Mouse (Mus musculus): ENCODE measurements around the gene Bcl6.

Gene Bcl6

DNA sequence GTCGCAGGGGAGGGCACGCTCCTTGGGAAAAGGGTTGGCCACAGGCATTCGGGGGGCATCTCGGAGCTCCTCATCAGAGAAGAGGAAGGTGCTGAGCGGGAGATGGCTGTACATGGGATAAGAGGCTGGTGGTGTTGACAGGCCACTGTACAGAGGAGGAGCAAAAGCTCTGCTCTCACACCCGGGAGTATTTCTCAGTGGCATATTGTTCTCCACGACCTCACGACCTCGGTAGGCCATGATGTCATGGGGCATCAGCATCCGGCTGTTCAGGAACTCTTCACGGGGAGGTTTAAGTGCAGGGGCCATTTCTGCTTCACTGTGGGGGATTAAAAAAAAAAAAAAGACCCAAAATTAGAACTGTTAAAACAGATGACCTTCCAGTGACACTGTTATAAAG lies 15.8 kb downstream of the Bcl6 start:
- DNase-seq (ENCODE audit: low spot score) = no peak

DNA sequence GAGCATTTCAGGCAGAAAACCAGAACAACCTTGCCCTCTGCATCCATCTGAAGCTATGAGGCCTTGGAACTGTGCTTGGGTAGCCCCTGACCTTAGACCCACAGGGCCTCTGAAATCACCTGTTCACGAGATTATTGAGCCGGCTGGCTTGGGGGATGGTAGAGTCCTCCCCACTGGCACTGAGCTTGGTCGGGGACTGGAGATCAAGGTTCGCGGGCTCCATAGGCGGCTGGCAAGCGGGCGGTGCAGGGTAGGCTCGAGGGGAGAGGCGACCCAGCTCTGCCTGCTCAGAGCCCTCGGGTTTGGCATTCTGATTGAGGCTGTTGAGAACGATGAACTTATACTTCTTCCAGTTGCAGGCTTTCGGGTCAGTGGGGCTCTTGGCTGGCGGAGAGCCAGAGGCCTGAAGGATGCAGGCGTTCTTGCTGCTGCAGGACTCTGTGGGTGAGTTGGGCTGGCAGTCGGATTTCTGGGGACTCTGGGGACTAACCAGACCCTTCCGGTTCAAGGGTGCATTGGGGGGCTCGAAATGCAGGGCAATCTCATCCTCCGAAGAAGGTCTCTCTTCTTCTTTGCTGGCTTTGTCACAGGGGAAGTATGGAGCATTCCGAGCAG lies 16.4 kb downstream of the Bcl6 start:
- no peak for DNase-seq (ENCODE audit: low spot score)

DNA sequence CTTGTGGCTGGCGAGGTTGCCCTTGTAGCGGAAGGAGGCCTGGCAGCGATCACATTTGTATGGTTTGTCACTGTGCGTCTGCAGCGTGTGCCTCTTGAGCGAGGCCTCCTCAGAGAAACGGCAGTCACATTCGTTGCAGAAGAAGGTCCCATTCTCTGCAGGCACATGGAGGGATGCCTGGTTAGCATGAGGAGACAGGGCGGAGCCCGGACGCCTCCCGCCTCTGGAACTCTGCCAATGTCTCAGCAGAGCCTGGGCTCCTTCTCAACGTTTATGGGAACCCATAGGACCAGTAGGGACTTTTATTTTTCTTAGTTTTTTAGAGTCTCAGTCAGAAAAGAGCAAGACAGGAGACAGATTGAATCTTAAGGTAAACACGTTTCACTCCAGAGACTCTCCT lies 18.7 kb downstream of the Bcl6 start:
- DNase-seq (ENCODE audit: low spot score) = no peak

DNA sequence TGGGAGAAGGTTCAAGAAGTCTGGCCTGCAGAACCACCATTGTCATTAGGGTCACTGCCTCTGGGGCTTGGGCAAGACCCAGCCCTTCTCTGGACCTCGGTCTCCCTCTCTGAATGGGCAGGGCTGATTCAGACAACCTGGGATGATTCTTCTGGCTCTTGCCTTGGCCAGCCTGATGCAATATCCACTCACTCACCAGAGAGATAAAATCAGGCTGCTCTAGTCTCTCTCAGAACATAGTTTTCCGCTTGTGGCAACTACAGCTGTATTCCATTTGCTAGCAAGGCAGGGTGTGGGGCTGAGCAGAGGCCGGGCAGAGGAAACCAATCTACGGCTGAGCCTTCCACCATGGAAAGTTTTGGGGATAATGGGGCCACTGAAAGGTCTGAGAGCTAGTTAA lies 19.8 kb downstream of the Bcl6 start:
- DNase-seq (ENCODE audit: low spot score) = no peak

DNA sequence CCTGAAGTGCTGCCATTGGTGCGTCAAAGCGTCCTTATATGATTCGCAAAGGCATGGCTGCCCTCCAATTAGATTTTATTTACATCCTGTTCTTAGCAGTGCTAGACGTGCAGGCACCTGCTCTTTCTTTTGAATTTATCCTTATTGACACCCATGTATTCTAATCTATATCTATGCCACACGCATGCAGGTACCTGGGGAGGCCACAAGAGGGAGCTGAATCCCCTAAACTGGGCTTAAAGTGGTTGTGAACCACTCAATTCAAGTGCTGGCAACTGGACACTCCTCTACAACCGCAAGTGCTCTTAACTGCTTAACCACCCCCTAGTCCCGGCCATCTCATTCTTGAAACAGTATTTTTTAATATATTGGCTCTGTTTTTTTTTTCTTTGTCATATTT lies 21.4 kb downstream of the Bcl6 start:
- DNase-seq (ENCODE audit: low spot score) = no peak

DNA sequence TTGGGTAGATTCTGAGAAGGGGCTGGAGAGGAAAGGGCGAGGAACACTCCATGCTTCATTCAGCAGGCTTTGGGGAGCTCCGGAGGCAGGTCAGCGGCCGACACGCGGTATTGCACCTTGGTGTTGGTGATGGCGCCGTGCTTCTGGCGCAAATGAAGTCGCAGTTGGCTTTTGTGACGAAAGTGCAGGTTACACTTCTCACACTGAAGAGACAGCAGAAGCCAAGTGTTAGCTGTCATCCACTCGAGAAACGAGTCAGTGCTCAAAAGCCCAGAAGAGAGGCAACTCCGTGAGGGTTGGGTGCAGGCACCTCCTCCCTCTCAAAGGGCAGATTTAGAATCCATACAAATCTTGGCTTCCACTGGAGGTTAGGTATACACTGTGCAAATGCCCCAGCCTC lies 22.6 kb downstream of the Bcl6 start:
- no peak for DNase-seq (ENCODE audit: low spot score)

DNA sequence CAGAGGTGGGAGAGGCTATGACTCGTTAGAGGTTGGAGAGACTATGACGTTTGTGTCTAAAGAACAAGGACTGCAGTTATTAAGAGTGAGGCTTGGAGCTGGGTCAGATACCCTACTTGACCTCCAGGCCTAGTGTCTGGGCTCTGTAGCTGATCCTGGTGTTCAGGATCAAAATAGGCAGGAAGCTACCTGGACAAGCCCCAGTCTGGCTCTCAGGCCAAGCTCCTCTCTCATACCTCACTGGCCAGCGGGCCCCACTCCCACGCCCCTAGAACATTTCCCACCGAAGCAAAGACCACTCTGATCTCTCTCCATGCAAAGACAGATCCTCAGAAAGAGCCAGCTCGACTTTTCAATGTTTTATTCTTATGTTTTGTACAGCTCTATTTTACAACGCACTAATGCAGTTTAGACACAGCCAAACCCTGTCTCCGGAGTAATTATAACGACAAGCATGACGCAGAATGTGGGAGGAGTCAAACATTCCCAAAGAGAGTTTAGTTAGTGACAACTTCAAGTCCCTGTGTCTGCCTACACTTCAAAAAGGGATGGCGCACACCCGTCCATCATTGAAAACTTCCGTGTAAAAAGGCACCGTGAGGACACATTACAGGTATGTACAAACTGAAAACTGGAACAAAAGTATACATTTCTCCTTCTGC lies 23.8 kb downstream of the Bcl6 start:
- DNase-seq (ENCODE audit: low spot score) = no peak

DNA sequence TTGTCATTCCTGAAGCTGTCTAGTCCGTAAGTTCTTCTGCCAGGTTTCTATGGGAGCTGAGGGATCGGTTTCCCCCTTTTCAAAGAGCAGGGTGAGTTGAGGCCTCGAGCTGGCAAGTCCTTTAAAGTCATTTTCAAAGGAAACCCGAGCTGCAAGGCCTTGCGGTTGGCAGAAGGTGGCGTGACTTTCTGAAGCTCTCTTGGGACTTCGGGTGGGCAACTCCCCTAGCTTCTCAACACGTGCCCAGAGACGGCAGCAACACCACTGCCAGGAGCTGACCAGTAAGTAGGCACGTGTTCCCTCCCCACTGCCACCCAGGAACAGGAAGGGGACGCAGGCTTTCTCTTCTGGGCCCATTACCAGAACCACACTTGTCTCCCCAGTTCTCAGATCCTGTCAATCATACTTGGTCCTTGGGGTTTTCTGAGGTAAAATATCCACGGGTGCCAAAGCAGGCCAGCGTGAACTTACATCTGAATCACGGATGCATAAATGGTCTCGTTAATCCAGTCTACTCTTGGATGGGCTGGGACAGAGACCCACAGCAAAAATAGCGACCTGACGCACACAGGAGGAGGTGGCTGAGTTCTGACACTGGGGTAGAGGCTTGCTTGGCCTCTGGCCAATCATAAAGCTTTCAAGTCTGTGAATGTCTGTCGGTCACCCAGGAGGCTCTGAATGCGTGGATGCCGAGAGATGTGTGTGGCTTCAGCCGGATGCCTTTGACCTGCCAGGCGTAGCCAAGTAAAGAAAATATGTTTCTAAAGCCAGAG lies 24.6 kb downstream of the Bcl6 start:
- no peak for DNase-seq (ENCODE audit: low spot score)

DNA sequence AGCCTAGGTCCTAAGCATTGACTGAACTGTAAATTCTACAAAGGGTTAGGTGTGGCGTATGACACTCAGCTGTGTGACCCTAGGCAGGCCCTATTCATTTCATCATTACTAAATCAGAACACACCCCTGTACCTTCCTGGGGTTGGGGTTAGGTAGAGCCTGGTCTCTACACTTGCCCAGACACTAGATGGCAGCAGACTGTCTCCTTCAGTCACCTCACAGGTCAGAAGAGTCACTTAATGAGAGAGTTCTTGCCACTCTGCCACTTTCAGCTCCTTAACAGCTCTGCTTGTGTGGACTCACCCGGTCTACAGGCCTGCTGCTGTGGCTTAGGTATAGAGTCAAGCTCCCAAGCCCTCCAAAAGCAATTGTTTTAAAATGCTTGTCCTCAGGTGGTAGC lies 26.3 kb downstream of the Bcl6 start:
- DNase-seq (ENCODE audit: low spot score) = no peak

DNA sequence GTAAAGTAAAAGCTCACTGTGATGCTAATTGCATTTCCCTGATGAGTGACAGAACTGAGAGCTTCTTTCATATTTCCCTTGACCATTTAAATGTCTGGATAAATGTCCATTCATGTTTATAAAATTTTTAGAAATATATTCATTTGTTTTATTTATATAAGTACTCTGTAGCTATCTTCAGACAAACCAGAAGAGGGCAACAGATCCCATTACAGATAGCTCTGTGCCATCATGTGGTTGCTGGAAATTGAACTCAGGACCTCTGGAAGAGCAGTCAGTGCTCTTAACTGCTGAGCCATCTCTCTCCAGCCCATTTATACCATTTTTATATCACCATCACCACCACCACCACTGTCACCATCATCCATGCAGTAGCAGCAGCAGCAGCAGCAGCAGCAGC lies 29.7 kb downstream of the Bcl6 start:
- no peak for DNase-seq (ENCODE audit: low spot score)

DNA sequence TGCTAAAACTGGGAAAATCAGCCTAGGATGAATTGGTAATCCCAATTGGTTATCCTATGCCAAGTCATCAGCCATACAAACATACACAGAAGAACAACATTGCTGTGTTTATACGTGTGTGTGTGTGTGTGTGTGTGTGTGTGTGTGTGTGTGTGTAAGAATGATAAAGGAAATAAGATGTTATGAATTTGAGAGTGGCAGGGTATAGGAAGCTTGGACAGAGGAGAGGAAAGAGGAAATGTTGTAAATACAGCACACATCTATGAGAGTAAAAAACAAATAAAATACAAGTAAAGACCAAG lies 34.7 kb downstream of the Bcl6 start:
- no peak for DNase-seq (ENCODE audit: low spot score)

DNA sequence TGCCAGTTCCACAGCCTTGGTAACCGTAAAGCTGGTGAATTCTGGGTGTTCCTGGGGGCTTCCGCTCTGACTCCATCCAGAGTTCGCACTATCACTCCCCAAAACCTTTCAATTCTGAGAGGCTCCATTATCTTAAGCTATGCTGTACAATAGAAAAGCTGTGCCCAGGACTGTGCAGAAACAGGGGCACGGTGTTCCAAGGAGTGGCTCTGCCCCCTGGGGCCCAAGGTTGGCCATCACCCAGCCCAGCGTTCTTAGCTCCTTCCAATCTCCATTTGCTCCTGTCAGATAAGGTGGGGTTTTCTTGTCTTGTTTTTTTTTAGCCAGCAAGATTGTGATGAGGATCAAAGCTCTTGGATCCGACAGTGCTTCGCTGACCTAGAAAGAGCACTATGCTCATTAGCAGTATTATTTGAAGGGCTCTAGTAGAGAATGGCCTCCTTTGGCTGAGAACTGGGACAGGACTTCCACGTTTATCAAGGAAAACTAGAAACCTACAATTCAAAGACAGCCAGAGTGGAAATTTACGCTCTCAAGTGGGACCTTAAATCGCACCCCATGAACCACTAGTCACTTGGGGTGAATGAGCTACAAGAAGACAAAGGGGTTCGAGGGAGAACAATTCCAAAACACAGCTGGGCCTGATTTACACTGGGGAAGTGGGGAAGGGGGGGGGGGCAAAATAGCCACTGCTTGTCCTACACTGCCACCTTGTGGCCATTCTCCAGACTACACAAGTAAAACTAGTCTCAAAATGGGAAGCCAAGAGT lies 35.3 kb downstream of the Bcl6 start:
- DNase-seq (ENCODE audit: low spot score) = no peak

DNA sequence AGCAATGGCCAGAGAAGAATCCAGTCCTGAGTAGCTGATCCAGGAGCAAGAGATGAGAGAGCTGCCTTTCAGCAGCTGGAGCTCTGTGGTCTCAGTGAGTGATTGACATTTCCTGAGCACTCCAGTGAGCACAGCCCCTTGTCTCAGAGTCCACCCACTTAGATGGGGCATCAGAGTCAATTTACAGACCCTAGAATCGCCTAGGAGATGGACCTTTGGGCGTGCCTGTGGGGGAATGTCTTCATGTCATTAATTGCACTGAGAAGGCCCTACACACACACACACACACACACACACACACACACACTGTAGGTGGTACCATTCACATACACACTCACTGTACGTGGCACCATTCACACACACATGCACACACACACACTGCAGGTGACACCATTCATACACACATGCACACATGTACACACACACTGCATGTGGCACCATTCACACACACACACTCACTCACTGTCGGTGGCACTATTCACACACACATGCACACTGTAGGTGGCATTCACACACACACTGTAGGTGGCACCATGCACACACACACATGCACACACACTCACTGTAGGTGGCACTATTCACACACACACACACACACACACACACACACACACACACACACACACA lies 36.4 kb downstream of the Bcl6 start:
- no peak for DNase-seq (ENCODE audit: low spot score)

DNA sequence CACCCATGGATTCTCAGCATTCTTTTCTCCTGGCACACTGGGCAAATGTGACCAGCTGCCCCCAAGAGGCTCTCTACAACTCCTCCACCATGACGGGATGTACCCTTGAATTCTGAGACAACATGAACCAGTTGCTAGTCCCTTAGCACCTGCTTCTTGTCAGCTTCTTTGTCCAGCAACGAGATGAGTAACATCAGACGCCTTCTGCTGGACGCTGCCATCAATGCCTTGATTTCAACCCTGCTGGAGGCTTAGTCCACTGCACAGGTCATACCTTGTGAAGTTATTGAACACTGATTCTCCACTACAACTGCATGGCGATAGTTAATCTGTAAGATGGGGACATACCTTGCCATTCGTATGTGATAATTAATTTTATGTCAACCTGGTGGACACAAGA lies 41.0 kb downstream of the Bcl6 start:
- no peak for DNase-seq (ENCODE audit: low spot score)

DNA sequence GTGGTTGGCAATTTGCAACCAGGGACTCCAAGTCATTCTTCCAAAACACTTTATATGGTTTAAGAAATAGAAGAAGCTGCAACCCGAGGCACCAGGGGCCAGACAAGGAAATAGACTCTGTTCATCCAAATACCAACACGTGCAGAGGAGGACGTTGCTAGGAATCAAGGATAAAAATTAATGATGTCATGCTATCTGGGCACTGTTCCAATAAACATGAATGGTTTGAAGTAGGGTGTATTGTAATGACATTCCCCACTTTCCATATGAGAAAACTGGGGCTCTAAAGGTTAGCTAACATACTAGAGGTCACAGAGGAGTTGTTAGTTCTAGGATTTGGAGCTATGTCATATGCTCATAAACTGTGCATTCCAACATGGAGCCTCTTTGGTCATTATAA lies 43.9 kb downstream of the Bcl6 start:
- no peak for DNase-seq (ENCODE audit: low spot score)

DNA sequence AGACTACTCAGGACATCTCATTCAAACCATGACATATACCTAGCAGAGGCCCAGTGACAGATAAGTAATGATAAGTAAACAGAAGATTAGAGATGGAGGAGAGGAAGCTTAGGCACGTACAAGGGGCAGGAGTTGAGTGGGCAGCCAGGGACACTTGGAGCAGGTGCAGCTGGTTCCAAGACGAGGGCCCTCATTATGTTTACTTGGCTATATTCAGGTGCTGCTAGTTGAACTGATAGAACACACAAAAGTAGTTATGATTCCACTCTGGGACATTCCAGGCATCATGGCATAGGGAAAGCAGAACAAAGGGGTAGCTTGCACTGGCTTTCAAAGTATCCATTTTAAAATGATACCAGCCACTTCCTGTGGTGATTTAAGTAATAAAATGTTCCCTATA lies 54.3 kb downstream of the Bcl6 start:
- DNase-seq (ENCODE audit: low spot score) = no peak

DNA sequence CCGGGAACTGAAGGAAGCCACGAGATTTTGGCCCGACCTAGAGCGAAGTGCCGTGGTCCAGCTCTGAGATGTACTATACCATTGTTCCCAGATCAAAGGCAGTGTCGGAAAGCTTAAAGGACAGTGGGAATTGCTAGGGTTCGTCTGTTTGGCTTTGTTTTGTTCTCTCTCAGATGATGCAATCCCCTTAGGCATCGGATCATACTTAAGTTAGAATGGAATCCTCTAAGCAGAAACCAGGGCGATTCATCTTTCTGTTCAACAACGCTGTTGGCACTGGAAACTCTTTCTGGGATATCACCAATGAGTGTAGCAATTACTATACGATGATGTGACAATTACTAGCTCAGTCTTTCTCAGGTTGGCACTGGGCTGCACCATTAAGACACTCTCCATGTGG lies 56.4 kb downstream of the Bcl6 start, which contains the start of gene Rtp2:
Gene Rtp2, minus strand, starts transcription at position 101 of the 400 bp plus-strand sequence.
- no peak for DNase-seq (ENCODE audit: low spot score)

DNA sequence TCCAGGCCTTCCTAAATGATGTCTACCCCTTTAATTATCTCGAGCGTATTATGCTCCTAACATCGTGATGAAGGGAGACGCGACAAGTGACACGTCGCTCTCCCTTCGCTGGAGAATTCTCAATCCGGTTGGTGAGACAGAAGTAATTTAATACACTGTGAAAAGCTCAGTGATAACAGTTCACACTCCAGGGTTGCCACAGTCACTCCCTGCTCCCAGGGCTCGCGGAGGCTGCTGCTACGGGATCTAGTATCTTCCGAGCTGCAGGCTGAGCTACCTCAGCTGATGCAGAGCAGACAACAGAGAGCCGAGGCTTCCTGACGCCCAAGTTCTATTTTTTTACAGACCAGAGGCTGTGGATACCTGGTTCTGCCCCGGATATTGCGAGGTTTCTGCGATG lies 57.4 kb downstream of the Bcl6 start:
- DNase-seq (ENCODE audit: low spot score) = no peak

DNA sequence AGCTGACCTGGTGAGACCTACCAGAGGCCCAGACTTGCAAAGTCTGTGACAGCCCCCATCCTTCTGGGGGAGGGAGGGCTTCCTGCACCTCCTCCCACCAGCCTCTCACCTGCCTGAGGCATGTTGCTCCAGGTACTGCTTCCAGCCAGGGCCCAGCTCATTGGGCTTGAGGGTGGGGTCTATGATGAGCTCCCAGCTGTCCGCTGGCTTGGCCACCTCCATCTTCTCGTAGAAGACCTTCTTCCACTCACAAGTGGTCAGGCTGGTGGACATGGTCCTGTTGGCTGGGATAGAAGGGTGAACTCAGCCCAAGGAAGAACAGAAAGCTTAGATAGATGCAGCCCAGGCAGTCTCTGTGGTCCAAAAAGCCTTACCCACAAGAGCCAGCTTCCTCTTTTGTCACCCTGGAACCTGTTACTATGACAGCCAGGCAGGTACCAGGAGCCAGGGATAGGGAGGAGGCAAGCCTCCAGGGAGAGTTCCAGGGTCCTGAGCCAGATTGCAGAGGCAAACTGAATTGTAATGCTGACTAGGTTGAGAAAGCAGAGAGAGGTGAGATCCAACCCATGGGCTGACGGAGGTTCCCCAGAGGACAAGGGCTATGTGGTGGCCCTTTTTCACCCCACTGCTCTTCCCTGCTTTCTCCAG lies 58.1 kb downstream of the Bcl6 start:
- no peak for DNase-seq (ENCODE audit: low spot score)

DNA sequence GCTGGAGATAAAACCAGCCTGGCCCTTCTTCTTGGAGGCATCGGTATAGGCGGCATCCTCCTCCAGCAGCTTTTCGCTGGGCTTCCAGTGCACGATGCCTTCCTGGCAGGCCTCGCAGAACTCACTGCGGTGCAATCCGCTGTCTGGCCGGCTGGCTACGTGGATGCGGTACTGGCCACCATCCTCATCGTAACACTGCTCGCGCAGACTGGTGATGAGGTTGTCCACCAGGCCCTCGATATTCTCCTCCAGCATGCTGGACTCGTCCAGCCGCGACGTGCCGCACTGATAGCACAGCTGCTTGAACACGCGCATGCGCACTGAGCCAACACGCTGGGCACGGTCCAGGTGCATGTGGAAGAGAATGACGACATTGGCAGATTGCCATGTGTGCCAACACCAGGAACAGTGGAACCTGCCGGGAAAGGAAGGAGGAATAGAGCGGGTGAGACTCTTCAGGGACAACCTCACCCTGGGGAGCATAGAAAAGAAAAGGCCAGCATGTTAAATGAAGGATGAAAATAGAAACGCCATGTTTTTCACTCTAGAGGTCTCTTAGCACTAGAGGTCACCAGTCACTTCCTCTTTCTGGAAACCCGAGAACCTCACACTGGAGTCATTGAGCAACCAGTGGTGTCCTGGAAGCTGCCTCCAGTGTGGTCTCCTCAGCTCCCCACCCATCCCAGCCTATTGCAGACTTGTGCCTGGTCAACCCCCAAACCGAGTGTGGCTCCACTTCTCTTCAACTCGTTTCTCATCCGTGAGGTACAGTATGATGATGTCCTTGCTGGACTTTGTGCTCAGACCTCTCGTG lies 61.1 kb downstream of the Bcl6 start:
- no peak for DNase-seq (ENCODE audit: low spot score)

DNA sequence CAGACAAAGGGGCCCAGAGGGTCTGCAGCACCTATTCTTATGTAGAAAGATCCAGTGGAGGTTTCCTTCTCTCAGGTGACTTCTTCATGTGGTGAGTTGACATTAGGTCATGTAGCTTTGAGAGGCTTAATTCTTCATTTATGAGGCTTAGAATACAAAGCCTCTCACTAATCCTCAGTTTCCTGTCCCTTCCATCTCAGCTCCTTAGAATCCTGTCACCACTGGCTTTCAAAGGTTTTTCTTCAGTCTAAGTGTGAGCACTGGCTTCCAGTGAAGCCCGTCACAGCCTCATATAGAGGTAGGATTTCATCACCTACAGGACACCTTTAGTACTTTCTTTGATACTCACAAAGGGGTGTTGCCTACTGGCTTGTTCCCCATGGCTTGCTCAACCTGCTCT lies 65.7 kb downstream of the Bcl6 start:
- DNase-seq (ENCODE audit: low spot score) = no peak

Data from urinary bladder, postnatal 10 days (tissue).